Mouse (Mus musculus): ENCODE measurements at regions not wholly inside any gene's neighbourhood (a gene's known extent, or its start where the extent isn't known, plus 50 kb on each side); places are given as distances from the start of the nearest gene placed in this dataset.

- DNase-seq (ENCODE audit: low spot score in 2 of 2) = peak; percentile 31 to 32
Measured at GRCm38 (mm10) chr13:93243076-93243475, 50.9 kb upstream of the Tent2 start.

GRCm38 (mm10) chr13:93248711-93249110 lies 50.7 kb upstream of the Homer1 start:
- peak; percentile 28 to 61 for DNase-seq (ENCODE audit: low spot score in 2 of 2)

Measured in right cerebral cortex, postnatal 36 days (tissue).